In the genomic region with DNA sequence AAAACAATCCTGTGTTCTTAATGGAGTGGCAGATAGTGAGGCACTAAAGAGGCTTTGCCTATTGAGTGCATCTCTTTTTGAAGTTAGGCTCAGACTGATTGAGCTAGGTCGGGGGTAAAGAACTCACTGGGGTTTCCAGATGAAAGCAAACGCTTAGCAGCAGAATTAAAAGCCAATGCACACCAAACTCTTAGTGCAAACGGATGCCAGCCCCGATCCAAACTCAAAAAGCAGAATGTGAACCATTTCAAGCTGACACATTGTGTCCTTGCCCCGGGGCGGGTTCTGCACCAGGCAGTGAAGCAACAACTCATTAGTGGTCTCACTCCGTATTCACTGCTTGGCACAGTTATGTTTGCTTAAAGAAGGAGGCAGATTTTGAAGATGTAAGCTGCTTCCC, we compare ENCODE assay signal across 13 mouse cellular contexts. TPM values are rescaled to one million over a fixed set of nuclear protein-coding genes. Genes with fewer than 3 reads are reported as not detected.
DNase-seq lines count a peak whose midpoint lies in the region; ATAC-seq and TF ChIP-seq lines count a peak whose summit lies in the region.
"Had no signal": no experiment of that assay in that cellular context is flagged by ENCODE, and none has a peak within 500 bp of the region (broad histone marks: within the 10 kb centered on the region; RNA-seq: fewer than 3 reads in every experiment).

No protein-coding gene starts in this region.

- no peaks in the 10 kb centered on the region for H3K27me3 ChIP-seq in forebrain, postnatal 0 days (ENCODE audit: insufficient read depth, low read length)
- H3K27me3 ChIP-seq in midbrain, embryonic 13.5 days, result no peaks in the 10 kb centered on the region

- 5% methylated on average over 7 of the region's 7 CpGs for WGBS in forebrain, postnatal 0 days
- 3% methylated on average over 7 of the region's 7 CpGs for WGBS in midbrain, embryonic 13.5 days

- DNase-seq in adrenal gland, postnatal 10 days, result peak; percentile 10
- no peak for DNase-seq in adrenal gland, postnatal 4 days (ENCODE audit: low spot score in 2 of 2)
- peak; percentile 48 for DNase-seq in embryo, embryonic 11 days
- DNase-seq in forebrain, postnatal 0 days, result peak; percentile 35
- no peak for DNase-seq in lung, postnatal 25 days (ENCODE audit: low spot score)
- DNase-seq in spleen, adult 12 weeks (ENCODE audit: low spot score), result no peak
- DNase-seq in frontal cortex, adult 2 months (ENCODE audit: extremely low spot score in 1 of 2, low spot score in 1 of 2), result no peak
- DNase-seq: cerebellum, adult 11 months; lung, postnatal 10 days; right cerebral cortex, postnatal 25 days; thymus, adult 2 months had no signal

- peak; percentile 71; the same call in 1 of the 2 replicates for ATAC-seq in forebrain, postnatal 0 days
- peak; percentile 80 for ATAC-seq in midbrain, embryonic 13.5 days

- H3K9me3 ChIP-seq in forebrain, postnatal 0 days (ENCODE audit: low read length), result no peaks in the 10 kb centered on the region
- H3K9me3 ChIP-seq in midbrain, embryonic 13.5 days, result no peaks in the 10 kb centered on the region
- H3K9me3 ChIP-seq: heart, embryonic 10.5 days had no signal

- H3K4me3 ChIP-seq in forebrain, postnatal 0 days (ENCODE audit: low read depth, low read length), result no peak overlapping the region
- H3K4me3 ChIP-seq in midbrain, embryonic 13.5 days (replicated peaks), result no peak overlapping the region
- H3K4me3 ChIP-seq: heart, embryonic 10.5 days had no signal

- no peak overlapping the region for H3K9ac ChIP-seq in forebrain, postnatal 0 days
- no peak overlapping the region for H3K9ac ChIP-seq in midbrain, embryonic 13.5 days (replicated peaks)

- H3K4me2 ChIP-seq in forebrain, postnatal 0 days (ENCODE audit: low read depth), result no peak overlapping the region
- peak overlapping the region; percentile 19; the same call in 1 of the 2 replicates for H3K4me2 ChIP-seq in midbrain, embryonic 13.5 days (replicated peaks)

- H3K36me3 ChIP-seq in forebrain, postnatal 0 days (ENCODE audit: insufficient read depth), result no peaks in the 10 kb centered on the region
- no peaks in the 10 kb centered on the region for H3K36me3 ChIP-seq in midbrain, embryonic 13.5 days
- H3K36me3 ChIP-seq: heart, embryonic 10.5 days had no signal

- TF ChIP-seq CTCF in forebrain, postnatal 0 days (IDR thresholded peaks at IDR 0.05; ENCODE audit: low read depth), result no peak

- no peaks in the 10 kb centered on the region for H3K4me1 ChIP-seq in forebrain, postnatal 0 days (ENCODE audit: insufficient read depth)
- peaks cover 24% of the 10 kb centered on the region for H3K4me1 ChIP-seq in midbrain, embryonic 13.5 days (replicated peaks)

- no peak overlapping the region for H3K27ac ChIP-seq in forebrain, postnatal 0 days (ENCODE audit: low read depth, low read length)
- 0 out of 2 replicates have a peak overlapping the region, but pooled peaks have one; percentile 3 for H3K27ac ChIP-seq in midbrain, embryonic 13.5 days
- H3K27ac ChIP-seq: heart, embryonic 10.5 days had no signal

RNA-seq across cellular contexts. Expression of a gene that starts 35.1 kb away (rescaled TPM):
- 1 to 10 TPM; 2.4 to 4.5 TPM for total RNA-seq in adrenal gland, postnatal 10 days (2021)
- 1 to 10 TPM; 4.1 to 4.2 TPM for total RNA-seq in adrenal gland, postnatal 4 days (2021)
- total RNA-seq in forebrain, postnatal 0 days (2014; rRNA removed), result 10.8 and 10.9 TPM in 2 replicates
- polyA plus RNA-seq in forebrain, postnatal 0 days (2015; fragmentation: Nextera tagmentation; extraction: Ambion mirVana), result 3.9 and 4.8 TPM in 2 replicates
- 8.5 TPM in 2 replicates for polyA plus RNA-seq in midbrain, embryonic 13.5 days (2015; fragmentation: Nextera tagmentation; extraction: Ambion mirVana)
- polyA plus RNA-seq in frontal cortex, adult 2 months (2012; rRNA removed), result 3.2 and 3.6 TPM in 2 replicates

RNA-seq across cellular contexts. Expression of a gene that starts 38.9 kb away (rescaled TPM):
- 1 to 10 TPM in 1 of 2 experiments, under 1 TPM in 1; 0.78 to 1.2 TPM for total RNA-seq in adrenal gland, postnatal 10 days (2021)
- under 1 TPM; 0.59 to 0.87 TPM for total RNA-seq in adrenal gland, postnatal 4 days (2021)
- total RNA-seq in forebrain, postnatal 0 days (2014; rRNA removed), result 0.81 and 0.92 TPM in 2 replicates
- polyA plus RNA-seq in forebrain, postnatal 0 days (2015; fragmentation: Nextera tagmentation; extraction: Ambion mirVana), result 0.21 and 0.24 TPM in 2 replicates
- polyA plus RNA-seq in midbrain, embryonic 13.5 days (2015; fragmentation: Nextera tagmentation; extraction: Ambion mirVana), result 1.1 and 1.6 TPM in 2 replicates
- polyA plus RNA-seq in frontal cortex, adult 2 months (2012; rRNA removed), result 0.21 and 0.36 TPM in 2 replicates

Comparison
In these comparisons a context has a peak if more than half of its experiments do, and no peak if none do; other contexts are left out.
1. DNase-seq: peak in adrenal gland, postnatal 10 days (single experiment), embryo, embryonic 11 days (single experiment) and forebrain, postnatal 0 days (single experiment); none in adrenal gland, postnatal 4 days (0 of 2), lung, postnatal 25 days (single experiment), spleen, adult 12 weeks (single experiment) and frontal cortex, adult 2 months (0 of 2).